Mouse (Mus musculus): ENCODE measurements around the gene Fam184a.

- TF ChIP-seq CTCF (IDR thresholded peaks at IDR 0.05; ENCODE audit: insufficient read depth, low read depth, low read length) (no peak), POLR2A (IDR thresholded peaks at IDR 0.05; ENCODE audit: insufficient read depth, low read depth, low read length) (no peak)
Observed at GRCm38 (mm10) chr10:53728883-53729282, 22.0 kb downstream of the Fam184a start.

All from olfactory bulb, adult 2 months (tissue).